Mouse (Mus musculus): ENCODE data around the gene Tsn. TPM values are rescaled to one million over a fixed set of nuclear protein-coding genes. Genes with fewer than 3 reads are reported as not detected.

Tsn gene
- total RNA-seq (2012; rRNA removed), result 240 and 258 TPM in 2 replicates

DNA sequence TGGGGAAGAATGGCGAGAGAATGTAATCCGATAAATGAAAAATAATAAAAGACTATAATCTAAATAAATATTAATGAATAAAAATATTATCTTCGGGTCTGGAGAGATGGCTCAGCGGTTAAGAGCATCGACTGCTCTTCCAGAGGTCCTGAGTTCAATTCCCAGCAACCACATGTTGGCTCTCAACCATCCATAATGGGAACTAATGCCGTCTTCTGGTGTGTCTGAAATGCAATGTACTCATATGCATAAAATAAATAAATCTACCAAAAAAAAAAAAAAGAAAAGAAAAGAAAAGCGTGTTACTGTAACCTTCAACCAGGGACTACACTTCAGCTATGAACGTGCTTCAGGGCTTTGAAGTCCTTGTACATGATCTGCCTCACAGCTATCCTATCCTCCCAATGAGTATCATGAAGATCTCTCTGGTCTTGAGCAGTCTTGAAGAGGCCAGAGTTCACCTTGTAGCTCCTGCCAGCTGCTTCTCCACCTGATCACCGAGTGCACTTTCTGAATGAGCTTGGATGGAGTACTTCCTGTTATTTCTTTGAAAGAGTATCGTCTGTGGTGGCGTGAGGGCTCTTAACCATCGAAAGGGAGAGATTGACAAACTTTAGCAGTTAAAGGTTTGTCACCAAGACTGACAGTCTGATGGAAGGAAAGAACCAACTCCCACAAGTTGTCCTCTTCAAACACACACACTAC lies at the start of gene Tsn:
Tsn (minus strand) TSS at position 118 of the 705 bp plus-strand sequence.
- Histone ChIP-seq H3K4me3 (ENCODE audit: insufficient read depth in 1 of 2, low read depth in 1 of 2, low read length in 2 of 2, poor library complexity in 1 of 2, severe bottlenecking in 1 of 2) (peak within 1 kb of the TSS; percentile 93 to 100), H3K4me1 (ENCODE audit: control insufficient read depth in 2 of 2, insufficient read depth in 2 of 2, low read length in 2 of 2, poor library complexity in 1 of 2) (no peaks in the 10 kb centered on the region; a peak in 1 of 4 replicates), H3K27ac (ENCODE audit: insufficient read depth, low read depth, low read length, poor library complexity, severe bottlenecking) (peak within 1 kb of the TSS; percentile 93), H3K9me3 (ENCODE audit: control insufficient read depth, insufficient read depth, low read depth, low read length) (no peaks in the 10 kb centered on the region), H3K9ac (ENCODE audit: insufficient read depth, low read depth, low read length, poor library complexity, severe bottlenecking) (peak within 1 kb of the TSS; percentile 100), H3K36me3 (ENCODE audit: control insufficient read depth, insufficient read depth, low read length, poor library complexity, severe bottlenecking) (no peaks in the 10 kb centered on the region; the same call in 1 of the 2 replicates)
- no peak for DNase-seq (ENCODE audit: low read depth, low spot score)
- in situ Hi-C loops (cut with MboI; ENCODE audit: low sequenced_read_pairs in 2 of 2, unreplicated experiment in 2 of 2), result no loop called here
- TF ChIP-seq HCFC1 (IDR thresholded peaks at IDR 0.05; ENCODE audit: borderline replicate concordance, insufficient read depth, low read length) (no peak), MAFK (IDR thresholded peaks at IDR 0.05; ENCODE audit: insufficient read depth, low read depth, low read length) (no peak), ZC3H11A (IDR thresholded peaks at IDR 0.05; ENCODE audit: borderline replicate concordance, low read depth, low read length) (no peak), CHD2 (IDR thresholded peaks at IDR 0.05; ENCODE audit: low read depth, low read length) (no peak)

DNA sequence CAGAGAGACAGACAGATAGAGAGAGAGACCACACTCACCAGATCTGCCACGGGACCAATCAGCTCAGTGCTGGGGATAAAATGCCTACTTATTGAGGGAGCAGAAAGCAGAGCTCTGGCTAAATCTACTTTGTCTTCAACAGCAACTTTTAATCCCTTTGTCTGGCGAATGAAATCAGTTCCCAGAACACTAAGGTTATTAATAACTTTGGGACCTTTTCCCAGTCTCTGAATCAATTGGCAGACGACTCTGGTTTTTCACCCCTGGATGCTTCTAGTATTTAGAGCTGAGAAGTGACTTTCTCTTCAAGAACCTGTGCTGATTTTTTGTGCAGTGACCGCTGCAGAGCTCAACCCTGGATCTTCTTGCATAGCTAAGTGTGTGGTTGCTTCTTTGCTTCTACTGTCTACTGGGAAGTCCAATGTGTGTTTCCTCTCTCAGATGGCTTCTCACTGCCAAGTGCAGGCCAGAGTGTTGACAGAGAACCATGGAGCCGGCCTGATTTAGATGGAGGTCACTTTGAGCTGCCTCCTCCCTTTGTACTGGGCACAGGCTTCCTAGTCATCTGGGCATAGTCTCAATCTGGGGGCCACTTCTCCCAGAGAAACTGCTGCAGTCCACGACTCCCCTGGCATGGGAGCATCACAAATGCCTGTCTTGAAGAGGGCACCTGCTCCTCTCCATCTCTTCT lies 47.7 kb upstream of the Tsn start:
- H3K4me1 ChIP-seq (ENCODE audit: control insufficient read depth in 2 of 2, insufficient read depth in 2 of 2, low read length in 2 of 2, poor library complexity in 1 of 2), result peaks cover 2 to 3% of the 10 kb centered on the region in 2 experiments; a peak in 1 of 4 replicates
- in situ Hi-C loops (cut with MboI; ENCODE audit: low sequenced_read_pairs in 2 of 2, unreplicated experiment in 2 of 2), result no loop called here
- no peak overlapping the region for H3K9ac ChIP-seq (ENCODE audit: insufficient read depth, low read depth, low read length, poor library complexity, severe bottlenecking)
- no peaks in the 10 kb centered on the region for H3K36me3 ChIP-seq (ENCODE audit: control insufficient read depth, insufficient read depth, low read length, poor library complexity, severe bottlenecking)
- H3K9me3 ChIP-seq (ENCODE audit: control insufficient read depth, insufficient read depth, low read depth, low read length), result no peaks in the 10 kb centered on the region
- DNase-seq (ENCODE audit: low read depth, low spot score), result no peak
- TF ChIP-seq MAFK (IDR thresholded peaks at IDR 0.05; ENCODE audit: insufficient read depth, low read depth, low read length) (no peak), CHD2 (IDR thresholded peaks at IDR 0.05; ENCODE audit: low read depth, low read length) (no peak), ZNF384 (IDR thresholded peaks at IDR 0.05; ENCODE audit: low read depth, low read length) (no peak), HCFC1 (IDR thresholded peaks at IDR 0.05; ENCODE audit: borderline replicate concordance, insufficient read depth, low read length) (no peak), ZC3H11A (IDR thresholded peaks at IDR 0.05; ENCODE audit: borderline replicate concordance, low read depth, low read length) (no peak)
- H3K4me3 ChIP-seq (ENCODE audit: insufficient read depth in 1 of 2, low read depth in 1 of 2, low read length in 2 of 2, poor library complexity in 1 of 2, severe bottlenecking in 1 of 2), result no peak overlapping the region
- H3K27ac ChIP-seq (ENCODE audit: insufficient read depth, low read depth, low read length, poor library complexity, severe bottlenecking), result no peak overlapping the region

DNA sequence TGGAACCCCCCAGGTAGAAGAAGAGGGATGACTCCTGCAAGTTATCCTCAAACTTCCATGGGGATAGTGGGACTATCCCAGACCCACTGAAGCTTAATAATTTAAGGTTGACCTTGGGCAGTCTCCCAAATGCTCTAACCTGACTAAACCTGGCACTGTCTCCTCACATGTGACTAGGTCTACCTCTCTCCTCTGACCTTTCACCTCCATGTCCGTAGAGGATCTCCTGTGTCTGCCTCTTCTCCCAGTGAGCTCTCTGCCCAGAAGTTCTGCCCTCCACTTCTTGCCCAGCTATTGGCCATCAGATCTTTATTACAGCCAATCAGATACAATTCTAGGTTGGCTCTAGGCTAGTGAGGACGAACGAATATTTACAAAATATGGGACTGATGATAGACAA lies 38.4 kb upstream of the Tsn start:
- no peaks in the 10 kb centered on the region for H3K36me3 ChIP-seq (ENCODE audit: control insufficient read depth, insufficient read depth, low read length, poor library complexity, severe bottlenecking)
- DNase-seq (ENCODE audit: low read depth, low spot score), result no peak
- TF ChIP-seq CHD2 (IDR thresholded peaks at IDR 0.05; ENCODE audit: low read depth, low read length) (no peak), MAFK (IDR thresholded peaks at IDR 0.05; ENCODE audit: insufficient read depth, low read depth, low read length) (no peak), ZNF384 (IDR thresholded peaks at IDR 0.05; ENCODE audit: low read depth, low read length) (no peak)
- no peak overlapping the region for H3K4me3 ChIP-seq (ENCODE audit: insufficient read depth in 1 of 2, low read depth in 1 of 2, low read length in 2 of 2, poor library complexity in 1 of 2, severe bottlenecking in 1 of 2)
- no peak overlapping the region for H3K9ac ChIP-seq (ENCODE audit: insufficient read depth, low read depth, low read length, poor library complexity, severe bottlenecking)
- H3K9me3 ChIP-seq (ENCODE audit: control insufficient read depth, insufficient read depth, low read depth, low read length), result no peaks in the 10 kb centered on the region
- H3K27ac ChIP-seq (ENCODE audit: insufficient read depth, low read depth, low read length, poor library complexity, severe bottlenecking), result no peak overlapping the region
- in situ Hi-C loops (cut with MboI; ENCODE audit: low sequenced_read_pairs in 2 of 2, unreplicated experiment in 2 of 2), result no loop called here
- H3K4me1 ChIP-seq (ENCODE audit: control insufficient read depth in 2 of 2, insufficient read depth in 2 of 2, low read length in 2 of 2, poor library complexity in 1 of 2), result no peaks in the 10 kb centered on the region

DNA sequence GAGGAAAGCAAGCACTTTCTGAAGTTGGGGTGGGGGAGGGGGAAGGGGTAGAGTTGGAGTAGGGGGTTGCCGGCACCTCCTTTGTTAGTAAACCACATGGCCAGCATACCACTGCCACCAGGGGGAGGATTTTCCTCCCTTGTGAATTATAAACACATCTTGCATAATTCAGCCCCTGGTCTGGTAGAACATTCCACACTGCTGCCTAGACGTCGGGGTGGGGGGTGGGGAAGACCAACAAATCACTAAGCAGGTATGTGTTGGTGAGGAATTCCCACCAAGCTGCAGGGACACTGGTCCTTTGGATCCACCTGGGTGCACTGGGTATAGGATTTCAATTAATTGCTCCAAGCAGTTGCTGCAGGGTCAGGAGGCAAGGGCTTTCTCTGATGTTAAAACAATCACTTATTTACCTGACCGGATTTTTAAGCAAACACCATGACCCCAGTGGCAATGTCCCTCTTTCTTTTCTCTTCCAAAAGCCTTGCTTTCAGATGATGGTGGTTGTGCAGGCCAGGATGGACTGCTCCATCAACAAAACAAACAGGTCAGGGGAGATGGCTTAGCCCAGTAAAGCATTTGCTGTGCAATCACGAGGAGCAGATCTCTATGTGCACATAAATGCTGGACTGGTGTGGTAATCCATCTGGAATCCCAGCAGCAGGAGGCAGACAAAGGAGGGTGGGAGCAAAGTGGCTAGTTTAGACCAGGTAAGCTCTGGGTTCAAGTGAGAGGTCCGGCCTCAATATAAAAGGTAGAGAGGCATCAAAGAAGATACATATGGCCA lies 32.3 kb upstream of the Tsn start:
- no peak overlapping the region for H3K9ac ChIP-seq (ENCODE audit: insufficient read depth, low read depth, low read length, poor library complexity, severe bottlenecking)
- no peaks in the 10 kb centered on the region for H3K9me3 ChIP-seq (ENCODE audit: control insufficient read depth, insufficient read depth, low read depth, low read length)
- H3K4me1 ChIP-seq (ENCODE audit: control insufficient read depth in 2 of 2, insufficient read depth in 2 of 2, low read length in 2 of 2, poor library complexity in 1 of 2), result peaks cover 2 to 8% of the 10 kb centered on the region in 2 experiments; a peak in 2 of 4 replicates
- no peak for DNase-seq (ENCODE audit: low read depth, low spot score)
- no peak overlapping the region for H3K27ac ChIP-seq (ENCODE audit: insufficient read depth, low read depth, low read length, poor library complexity, severe bottlenecking)
- H3K4me3 ChIP-seq (ENCODE audit: insufficient read depth in 1 of 2, low read depth in 1 of 2, low read length in 2 of 2, poor library complexity in 1 of 2, severe bottlenecking in 1 of 2), result no peak overlapping the region
- TF ChIP-seq CHD2 (IDR thresholded peaks at IDR 0.05; ENCODE audit: low read depth, low read length) (no peak), MAFK (IDR thresholded peaks at IDR 0.05; ENCODE audit: insufficient read depth, low read depth, low read length) (no peak), ZC3H11A (IDR thresholded peaks at IDR 0.05; ENCODE audit: borderline replicate concordance, low read depth, low read length) (no peak), HCFC1 (IDR thresholded peaks at IDR 0.05; ENCODE audit: borderline replicate concordance, insufficient read depth, low read length) (no peak)
- in situ Hi-C loops (cut with MboI; ENCODE audit: low sequenced_read_pairs in 2 of 2, unreplicated experiment in 2 of 2), result no loop called here
- no peaks in the 10 kb centered on the region for H3K36me3 ChIP-seq (ENCODE audit: control insufficient read depth, insufficient read depth, low read length, poor library complexity, severe bottlenecking)
